Comparison of ENCODE assay signal across 23 mouse cellular contexts in the genomic region with DNA sequence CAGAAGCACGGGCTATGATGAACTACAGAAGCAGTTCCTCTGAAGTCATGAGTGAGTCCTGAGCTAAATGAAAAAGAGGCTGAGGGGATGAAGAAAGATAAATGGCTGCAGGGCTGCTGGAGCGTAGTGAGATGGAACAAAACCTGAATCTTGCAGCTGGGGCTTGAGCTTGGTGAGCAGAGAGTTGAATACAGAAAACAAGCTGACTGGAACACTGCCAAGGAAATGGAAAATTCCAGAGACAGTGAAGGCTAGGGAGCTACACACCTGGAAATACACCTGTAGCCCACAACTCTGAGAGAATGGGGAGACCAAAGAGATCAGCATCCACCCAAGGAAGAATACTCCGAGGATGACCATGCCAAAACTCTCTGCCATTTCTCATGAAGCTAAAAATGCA.
"Had no signal": no experiment of that assay in that cellular context is flagged by ENCODE, and none has a peak within 500 bp of the region (broad histone marks: within the 10 kb centered on the region; RNA-seq: fewer than 3 reads in every experiment).

No protein-coding gene starts in this region.

- H3K27me3 ChIP-seq: limb, embryonic 13.5 days; liver, embryonic 12.5 days; liver, embryonic 15.5 days; lung, embryonic 15.5 days; megakaryocyte, embryonic 14.5 days; midbrain, embryonic 13.5 days; neural tube, embryonic 13.5 days; stomach, embryonic 15.5 days had no signal

- H3K4me3 ChIP-seq: layer of hippocampus, adult 2 months; limb, embryonic 10.5 days; limb, embryonic 13.5 days; liver, embryonic 12.5 days; liver, embryonic 15.5 days; lung, embryonic 15.5 days; megakaryocyte, embryonic 14.5 days; midbrain, embryonic 10.5 days; midbrain, embryonic 13.5 days; myocyte; neural tube, embryonic 13.5 days; stomach, embryonic 15.5 days had no signal

- H3K9ac ChIP-seq: limb, embryonic 13.5 days; liver, embryonic 12.5 days; liver, embryonic 15.5 days; lung, embryonic 15.5 days; midbrain, embryonic 13.5 days; neural tube, embryonic 13.5 days; stomach, embryonic 15.5 days had no signal

- H3K4me2 ChIP-seq: limb, embryonic 13.5 days; liver, embryonic 12.5 days; liver, embryonic 15.5 days; lung, embryonic 15.5 days; midbrain, embryonic 13.5 days; neural tube, embryonic 13.5 days; stomach, embryonic 15.5 days had no signal

- H3K36me3 ChIP-seq: liver, embryonic 15.5 days; lung, embryonic 15.5 days; midbrain, embryonic 13.5 days; neural tube, embryonic 13.5 days; stomach, embryonic 15.5 days had no signal

- DNase-seq: layer of hippocampus, adult 9-11 months; liver; lung, adult 18-20 months; lung, postnatal 10 days; lung, postnatal 36 days; retina, postnatal 1 day; right cerebral cortex, postnatal 25 days; spleen, adult 18-20 months; thymus, postnatal 36 days had no signal

- H3K27ac ChIP-seq: kidney, postnatal 0 days; layer of hippocampus, adult 2 months; limb, embryonic 10.5 days; limb, embryonic 13.5 days; liver, embryonic 12.5 days; liver, embryonic 15.5 days; lung, embryonic 15.5 days; midbrain, embryonic 10.5 days; midbrain, embryonic 13.5 days; neural tube, embryonic 13.5 days; stomach, embryonic 15.5 days had no signal

- H3K4me1 ChIP-seq: limb, embryonic 13.5 days; liver, embryonic 12.5 days; liver, embryonic 15.5 days; lung, embryonic 15.5 days; stomach, embryonic 15.5 days had no signal

- H3K9me3 ChIP-seq: limb, embryonic 10.5 days; limb, embryonic 13.5 days; liver, embryonic 12.5 days; liver, embryonic 15.5 days; lung, embryonic 15.5 days; megakaryocyte, embryonic 14.5 days; midbrain, embryonic 10.5 days; midbrain, embryonic 13.5 days; neural tube, embryonic 13.5 days; stomach, embryonic 15.5 days had no signal

- ATAC-seq: liver, embryonic 12.5 days; midbrain, embryonic 13.5 days; midbrain, embryonic 16.5 days had no signal
